Mouse (Mus musculus) frontal cortex, postnatal 14 days (tissue): ENCODE measurements around the gene Aldh1l1.

Experiments used
- DNase-seq, 2 experiments: peaks; one replicate each; pipeline ENCODE4 v3.0.0; 2022; ENCODE audit warnings: low spot score in 2 of 2

Gene Aldh1l1

GRCm38 (mm10) chr6:90507443-90507842 lies 21.2 kb downstream of the Aldh1l1 start:
- DNase-seq: no peak

- DNase-seq: peak in 1 of 2 experiments; percentile 41
These were observed 22.0 kb downstream of the Aldh1l1 start for GRCm38 (mm10) chr6:90508197-90508624.

GRCm38 (mm10) chr6:90509085-90509484 lies 22.9 kb downstream of the Aldh1l1 start:
- no peak for DNase-seq

GRCm38 (mm10) chr6:90512416-90512815 lies 26.2 kb downstream of the Aldh1l1 start:
- DNase-seq: no peak

GRCm38 (mm10) chr6:90513074-90513856 lies 27.0 kb downstream of the Aldh1l1 start:
- no peak for DNase-seq

GRCm38 (mm10) chr6:90514369-90514768 lies 28.1 kb downstream of the Aldh1l1 start:
- DNase-seq: no peak

- peak; percentile 63 to 80 for DNase-seq
These were observed 28.7 kb downstream of the Aldh1l1 start for GRCm38 (mm10) chr6:90514883-90515405.

- no peak for DNase-seq
These were observed 32.7 kb downstream of the Aldh1l1 start for GRCm38 (mm10) chr6:90518892-90519291.

- DNase-seq: no peak
These were observed 33.1 kb downstream of the Aldh1l1 start for GRCm38 (mm10) chr6:90519375-90519774.

- no peak for DNase-seq
These were observed 40.2 kb downstream of the Aldh1l1 start for GRCm38 (mm10) chr6:90526406-90526805.

GRCm38 (mm10) chr6:90529461-90530046 lies 43.3 kb downstream of the Aldh1l1 start:
- no peak for DNase-seq

- no peak for DNase-seq
These were observed 46.5 kb downstream of the Aldh1l1 start for GRCm38 (mm10) chr6:90532575-90533190.

- no peak for DNase-seq
These were observed 47.3 kb downstream of the Aldh1l1 start for GRCm38 (mm10) chr6:90533505-90533904.

- peak; percentile 42 to 83 for DNase-seq
These were observed 48.7 kb downstream of the Aldh1l1 start for GRCm38 (mm10) chr6:90534701-90535475.

GRCm38 (mm10) chr6:90536824-90537223 lies 50.6 kb downstream of the Aldh1l1 start:
- DNase-seq: no peak

- peak; percentile 55 to 88 for DNase-seq
These were observed 51.7 kb downstream of the Aldh1l1 start for GRCm38 (mm10) chr6:90537941-90538340.

GRCm38 (mm10) chr6:90539271-90539670 lies 53.0 kb downstream of the Aldh1l1 start:
- no peak for DNase-seq

GRCm38 (mm10) chr6:90540520-90540919 lies 54.3 kb downstream of the Aldh1l1 start:
- no peak for DNase-seq

- DNase-seq: no peak
These were observed 55.1 kb downstream of the Aldh1l1 start for GRCm38 (mm10) chr6:90541367-90541772.

- no peak for DNase-seq
These were observed 58.2 kb downstream of the Aldh1l1 start for GRCm38 (mm10) chr6:90544433-90544832.

GRCm38 (mm10) chr6:90546274-90546673 lies 60.0 kb downstream of the Aldh1l1 start:
- no peak for DNase-seq

- DNase-seq: no peak
These were observed 60.8 kb downstream of the Aldh1l1 start for GRCm38 (mm10) chr6:90547041-90547440.
